Mouse (Mus musculus) CD4-positive, CD25-positive, alpha-beta regulatory T cell, adult 4 months (primary cell): Measurements from ENCODE around the gene Mrgprb4. TPM values are rescaled to one million over a fixed set of nuclear protein-coding genes. Genes with fewer than 3 reads are reported as not detected.

ENCODE experiments used
- ATAC-seq: one replicate; pipeline ENCODE4 v1.8.0; 2017
- polyA plus RNA-seq, 2 experiments: library from polyadenylated mRNA; unstranded; fragments of 100-300 nt; shearing (Covaris generic); gene quantifications; one replicate each; pipeline ENCODE4 v1.2.1; 2017

Mrgprb4 gene
- not detected for polyA plus RNA-seq

GRCm38 (mm10) chr7:48199188-48199587, at the start of gene Mrgprb4:
Gene Mrgprb4 (minus strand): TSS chr7:48199288.
- ATAC-seq: no peak

GRCm38 (mm10) chr7:48226114-48226513, 27.0 kb upstream of the Mrgprb4 start:
- ATAC-seq: no peak

- ATAC-seq: no peak
Observed at GRCm38 (mm10) chr7:48225065-48225464, 26.0 kb upstream of the Mrgprb4 start.

GRCm38 (mm10) chr7:48168919-48169318, 30.2 kb downstream of the Mrgprb4 start, which contains the start of gene Mrgprb5:
Gene Mrgprb5 (minus strand): TSS chr7:48169019.
- ATAC-seq: no peak

- no peak for ATAC-seq
Observed at GRCm38 (mm10) chr7:48167471-48167870, 31.6 kb downstream of the Mrgprb4 start.

Other genes with a start within 250 kb of the Mrgprb4 start
- gene Mrgpra4, start 217.2 kb downstream of the Mrgprb4 start, polyA plus RNA-seq: not detected
- not detected for gene Mrgprx1, start 171.7 kb downstream of the Mrgprb4 start, polyA plus RNA-seq
- not detected for gene Mrgprb5, start 30.3 kb downstream of the Mrgprb4 start, polyA plus RNA-seq
- gene Mrgprb8, start 189.2 kb upstream of the Mrgprb4 start, polyA plus RNA-seq: not detected